Mouse (Mus musculus): ENCODE measurements around the gene Ppard.

Ppard gene

GRCm38 (mm10) chr17:28255651-28256050, 23.2 kb downstream of the Ppard start:
- DNase-seq (ENCODE audit: low spot score) = no peak

GRCm38 (mm10) chr17:28256651-28257328, 24.3 kb downstream of the Ppard start:
- peak; percentile 74 for DNase-seq (ENCODE audit: low spot score)

GRCm38 (mm10) chr17:28258325-28258724, 25.8 kb downstream of the Ppard start:
- no peak for DNase-seq (ENCODE audit: low spot score)

- DNase-seq (ENCODE audit: low spot score) = no peak
These were observed 27.5 kb downstream of the Ppard start for GRCm38 (mm10) chr17:28259890-28260542.

- DNase-seq (ENCODE audit: low spot score) = no peak
These were observed 28.0 kb downstream of the Ppard start for GRCm38 (mm10) chr17:28260543-28260909.

- DNase-seq (ENCODE audit: low spot score) = no peak
These were observed 29.3 kb downstream of the Ppard start for GRCm38 (mm10) chr17:28261795-28262194.

GRCm38 (mm10) chr17:28263181-28263894, 30.8 kb downstream of the Ppard start:
- DNase-seq (ENCODE audit: low spot score) = no peak

- no peak for DNase-seq (ENCODE audit: low spot score)
These were observed 34.8 kb downstream of the Ppard start for GRCm38 (mm10) chr17:28267251-28267650.

GRCm38 (mm10) chr17:28270165-28270564, 37.7 kb downstream of the Ppard start:
- no peak for DNase-seq (ENCODE audit: low spot score)

GRCm38 (mm10) chr17:28271537-28272266, 39.2 kb downstream of the Ppard start:
- DNase-seq (ENCODE audit: low spot score) = no peak

GRCm38 (mm10) chr17:28272281-28272680, 39.8 kb downstream of the Ppard start:
- DNase-seq (ENCODE audit: low spot score) = no peak

- DNase-seq (ENCODE audit: low spot score) = no peak
These were observed 40.3 kb downstream of the Ppard start for GRCm38 (mm10) chr17:28272837-28273236.

- no peak for DNase-seq (ENCODE audit: low spot score)
These were observed 42.2 kb downstream of the Ppard start for GRCm38 (mm10) chr17:28274739-28275138.

- DNase-seq (ENCODE audit: low spot score) = no peak
These were observed 44.7 kb downstream of the Ppard start for GRCm38 (mm10) chr17:28277226-28277625.

- DNase-seq (ENCODE audit: low spot score) = no peak
These were observed 45.2 kb downstream of the Ppard start for GRCm38 (mm10) chr17:28277721-28278120.

GRCm38 (mm10) chr17:28278156-28278555, 45.7 kb downstream of the Ppard start:
- no peak for DNase-seq (ENCODE audit: low spot score)

- DNase-seq (ENCODE audit: low spot score) = no peak
These were observed 46.7 kb downstream of the Ppard start for GRCm38 (mm10) chr17:28279236-28279635.

GRCm38 (mm10) chr17:28279780-28280422, 47.4 kb downstream of the Ppard start:
- peak; percentile 51 for DNase-seq (ENCODE audit: low spot score)

- no peak for DNase-seq (ENCODE audit: low spot score)
These were observed 47.9 kb downstream of the Ppard start for GRCm38 (mm10) chr17:28280423-28280800.

- no peak for DNase-seq (ENCODE audit: low spot score)
These were observed 48.4 kb downstream of the Ppard start for GRCm38 (mm10) chr17:28280831-28281377.

GRCm38 (mm10) chr17:28281866-28282441, 49.5 kb downstream of the Ppard start:
- no peak for DNase-seq (ENCODE audit: low spot score)
